Mouse (Mus musculus) cerebellum, adult 2 months (tissue): ENCODE data around the gene Eci3. TPM values are rescaled to one million over a fixed set of nuclear protein-coding genes. Genes with fewer than 3 reads are reported as not detected.

Experiments used
- DNase-seq, 2 experiments: peaks; one replicate each; pipeline ENCODE4 v3.0.0; 2021
- H3K27ac ChIP-seq: fragments of 200-500 bp; 2 replicates; pipeline ENCODE4 v1.5.1; 2012; ENCODE audit warnings: low read length, control low read depth, inconsistent platforms; ENCODE audit not compliant: insufficient read depth
- H3K27me3 ChIP-seq: fragments of 200-500 bp; 2 replicates; pipeline ENCODE4 v1.6.1; 2012; ENCODE audit warnings: inconsistent platforms, mild to moderate bottlenecking, low read length, moderate library complexity; ENCODE audit not compliant: control insufficient read depth, insufficient read depth
- H3K4me1 ChIP-seq: fragments of 200-500 bp; 2 replicates; pipeline ENCODE4 v1.6.1; 2011; ENCODE audit warnings: low read length; ENCODE audit not compliant: control insufficient read depth, insufficient read depth
- H3K4me3 ChIP-seq: fragments of 200-500 bp; replicated peaks from 2 replicates; pipeline ENCODE3; 2011; ENCODE audit warnings: mild to moderate bottlenecking, low read depth, low read length, control low read depth; ENCODE audit not compliant: insufficient read depth
- CTCF ChIP-seq: fragments of 200-500 bp; IDR thresholded peaks from 2 replicates; pipeline ENCODE4 v1.5.1; 2011; ENCODE audit warnings: low read depth, mild to moderate bottlenecking, control low read depth, low read length, moderate library complexity, borderline replicate concordance; ENCODE audit not compliant: insufficient read depth
- POLR2A ChIP-seq: fragments of 200-500 bp; IDR thresholded peaks from 2 replicates; pipeline ENCODE4 v1.6.1; 2011; ENCODE audit warnings: low read length, control low read depth, borderline replicate concordance; ENCODE audit not compliant: insufficient read depth
- WGBS: fragments of 180-500 bp; shearing (Covaris S2); methylation state at CpG from one replicate; pipeline ENCODE4 v1.1.7; 2018; 5-methylcytosine and 5-hydroxymethylcytosine counted together
- polyA plus RNA-seq: library from polyadenylated mRNA; depleted of rRNA; stranded (reverse); fragments of >200 nt; gene quantifications from 2 replicates; pipeline ENCODE4 v1.2.3, GENCODE M21; 2012; rRNA removed

Gene Eci3
- polyA plus RNA-seq, 1 experiment: 0.15 TPM

DNA sequence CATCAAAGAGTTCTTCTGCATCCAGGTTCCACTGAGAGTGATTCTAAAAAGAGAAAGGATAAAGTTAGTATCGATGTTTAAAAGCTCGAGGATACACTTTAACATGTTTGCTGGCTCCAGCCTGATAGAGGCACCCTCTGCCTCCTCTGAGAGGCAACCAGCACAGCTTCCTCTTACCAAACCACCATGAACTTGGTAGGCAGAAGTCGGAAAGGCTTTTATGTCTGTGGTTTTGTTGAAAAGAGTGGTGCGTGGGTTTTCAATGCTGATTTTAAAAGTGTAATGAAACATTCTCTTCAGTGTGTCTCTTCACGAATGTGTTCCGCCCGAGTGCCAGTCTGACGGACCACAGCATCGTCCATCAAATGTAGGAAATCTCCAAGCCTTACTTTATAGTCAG, 49.0 kb downstream of the Eci3 start:
- Histone ChIP-seq H3K27me3 (no peaks in the 10 kb centered on the region), H3K27ac (no peak overlapping the region), H3K4me3 (no peak overlapping the region), H3K4me1 (peaks cover 3% of the 10 kb centered on the region; the same call in 1 of the 2 replicates)
- no peak for DNase-seq
- TF ChIP-seq POLR2A (no peak), CTCF (no peak)
- WGBS: 85% methylated on average over 9 of the region's 9 CpGs

Other genes with a start within 250 kb of the Eci3 start
- not detected in 2 replicates for gene Fam50b, start 229.0 kb downstream of the Eci3 start, polyA plus RNA-seq
- 100 and 112 TPM in 2 replicates for gene Prpf4b, start 88.5 kb downstream of the Eci3 start, polyA plus RNA-seq
- 0.84 and 1.1 TPM in 2 replicates for gene Fam217a, start 39.5 kb downstream of the Eci3 start, polyA plus RNA-seq
- not detected in 2 replicates for gene 4933417A18Rik, start 39.4 kb downstream of the Eci3 start, polyA plus RNA-seq
- 58.6 and 60.5 TPM in 2 replicates for gene Eci2, start 63.3 kb upstream of the Eci3 start, polyA plus RNA-seq